26 mouse cellular contexts compared by ENCODE assay signal in the genomic region with DNA sequence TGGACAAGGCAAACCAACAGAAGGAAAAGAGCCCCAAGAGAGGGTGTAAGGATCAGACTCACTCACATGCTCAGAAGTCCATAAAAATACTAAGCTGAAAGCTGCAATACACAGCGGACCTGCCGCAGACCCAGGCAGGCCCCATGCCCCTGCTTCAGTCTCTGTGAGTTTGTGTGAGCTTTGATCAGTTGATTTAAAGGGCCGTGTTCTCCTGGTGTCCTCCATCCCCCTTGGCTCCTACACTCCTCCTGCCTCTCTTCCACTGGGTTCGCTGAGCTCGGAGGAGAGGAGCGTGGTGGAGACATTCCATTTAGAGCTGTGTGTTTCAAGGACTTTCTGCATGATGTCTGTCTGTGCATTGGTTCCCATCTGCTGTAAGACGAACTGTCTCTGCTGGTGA. TPM values are rescaled to one million over a fixed set of nuclear protein-coding genes. Genes with fewer than 3 reads are reported as not detected.
DNase-seq lines count a peak whose midpoint lies in the region; ATAC-seq and TF ChIP-seq lines count a peak whose summit lies in the region.
"Had no signal": no experiment of that assay in that cellular context is flagged by ENCODE, and none has a peak within 500 bp of the region (broad histone marks: within the 10 kb centered on the region; RNA-seq: fewer than 3 reads in every experiment).

No protein-coding gene starts in this region.

- H3K9me3 ChIP-seq in midbrain, embryonic 11.5 days (ENCODE audit: control insufficient read depth, low read length) = no peaks in the 10 kb centered on the region
- H3K9me3 ChIP-seq in midbrain, embryonic 14.5 days (ENCODE audit: control insufficient read depth, low read length) = no peaks in the 10 kb centered on the region
- H3K9me3 ChIP-seq: G1E; heart, embryonic 13.5 days; hindbrain, embryonic 10.5 days; hindbrain, embryonic 13.5 days; intestine, embryonic 15.5 days had no signal

- intact Hi-C loops in gastrocnemius, adult 2 months (cut with DNase I) = no loop called here

- DNase-seq in gastrocnemius, adult 2 months = no peak
- DNase-seq in gastrocnemius, postnatal 25 days = no peak
- no peak for DNase-seq in layer of hippocampus, adult 2 months (ENCODE audit: low spot score in 2 of 2)
- DNase-seq in layer of hippocampus, adult 9-10 months (ENCODE audit: low spot score) = no peak
- DNase-seq in midbrain, embryonic 11.5 days (ENCODE audit: low spot score, missing footprints) = peak; percentile 51
- no peak for DNase-seq in midbrain, embryonic 14.5 days
- DNase-seq: adrenal gland, postnatal 10 days; adrenal gland, postnatal 36 days; B cell, adult 2 months; cerebellum, adult 2 months; cerebellum, adult 9-11 months; cerebellum, postnatal 25 days; forebrain, postnatal 0 days; gastrocnemius, postnatal 36 days; heart, adult 18-20 months; heart, postnatal 14 days had no signal

- H3K4me1 ChIP-seq in midbrain, embryonic 11.5 days (ENCODE audit: control insufficient read depth, insufficient read depth, low read length) = no peaks in the 10 kb centered on the region
- H3K4me1 ChIP-seq in midbrain, embryonic 14.5 days (ENCODE audit: control insufficient read depth, insufficient read depth, low read length) = no peaks in the 10 kb centered on the region
- H3K4me1 ChIP-seq: heart, embryonic 13.5 days; hindbrain, embryonic 13.5 days; intestine, embryonic 15.5 days had no signal

- no peak overlapping the region for H3K4me2 ChIP-seq in midbrain, embryonic 11.5 days
- H3K4me2 ChIP-seq in midbrain, embryonic 14.5 days (ENCODE audit: low read length) = no peak overlapping the region
- H3K4me2 ChIP-seq: heart, embryonic 13.5 days; hindbrain, embryonic 13.5 days; intestine, embryonic 15.5 days had no signal

- no peaks in the 10 kb centered on the region for H3K27me3 ChIP-seq in midbrain, embryonic 11.5 days (ENCODE audit: control insufficient read depth, insufficient read depth, low read length)
- H3K27me3 ChIP-seq in midbrain, embryonic 14.5 days (ENCODE audit: control insufficient read depth, insufficient read depth, low read length) = no peaks in the 10 kb centered on the region
- H3K27me3 ChIP-seq: hindbrain, embryonic 13.5 days; intestine, embryonic 15.5 days; Patski had no signal

- no peak overlapping the region for H3K9ac ChIP-seq in midbrain, embryonic 11.5 days (ENCODE audit: low read length)
- H3K9ac ChIP-seq in midbrain, embryonic 14.5 days (replicated peaks; ENCODE audit: low read length) = no peak overlapping the region
- H3K9ac ChIP-seq: forebrain, postnatal 0 days; heart, embryonic 13.5 days; hindbrain, embryonic 13.5 days; intestine, embryonic 15.5 days had no signal

- H3K36me3 ChIP-seq in midbrain, embryonic 11.5 days (ENCODE audit: control insufficient read depth, insufficient read depth, low read length) = no peaks in the 10 kb centered on the region
- no peaks in the 10 kb centered on the region for H3K36me3 ChIP-seq in midbrain, embryonic 14.5 days (ENCODE audit: control insufficient read depth, insufficient read depth, low read length)
- H3K36me3 ChIP-seq: G1E; heart, embryonic 13.5 days; hindbrain, embryonic 13.5 days; intestine, embryonic 15.5 days had no signal

- H3K27ac ChIP-seq in gastrocnemius, adult 2 months = peak overlapping the region; percentile 61
- peak overlapping the region; percentile 55; the same call in 1 of the 2 replicates for H3K27ac ChIP-seq in layer of hippocampus, adult 2 months
- no peak overlapping the region for H3K27ac ChIP-seq in midbrain, embryonic 11.5 days (ENCODE audit: low read depth, low read length)
- H3K27ac ChIP-seq in midbrain, embryonic 14.5 days (replicated peaks; ENCODE audit: low read depth, low read length) = no peak overlapping the region
- H3K27ac ChIP-seq: hindbrain, embryonic 10.5 days; hindbrain, embryonic 13.5 days; intestine, embryonic 15.5 days had no signal

- no peak for TF ChIP-seq CTCF in gastrocnemius, adult 2 months (IDR thresholded peaks at IDR 0.05)
- TF ChIP-seq CTCF in layer of hippocampus, adult 2 months (conservative IDR thresholded peaks at IDR 0.05) = no peak

- no peak overlapping the region for H3K4me3 ChIP-seq in gastrocnemius, adult 2 months
- H3K4me3 ChIP-seq in layer of hippocampus, adult 2 months = no peak overlapping the region
- no peak overlapping the region for H3K4me3 ChIP-seq in midbrain, embryonic 11.5 days (ENCODE audit: low read depth, low read length)
- H3K4me3 ChIP-seq in midbrain, embryonic 14.5 days (replicated peaks; ENCODE audit: low read depth, low read length) = no peak overlapping the region
- H3K4me3 ChIP-seq: heart, embryonic 13.5 days; hindbrain, embryonic 10.5 days; hindbrain, embryonic 13.5 days; intestine, embryonic 15.5 days had no signal

- 87% methylated on average over 7 of the region's 7 CpGs for WGBS in midbrain, embryonic 11.5 days
- 94% methylated on average over 7 of the region's 7 CpGs for WGBS in midbrain, embryonic 14.5 days

- ATAC-seq in midbrain, embryonic 11.5 days (ENCODE audit: low FRiP score) = no peak
- ATAC-seq in midbrain, embryonic 14.5 days (ENCODE audit: low FRiP score, low TSS enrichment) = no peak
- no peak for ATAC-seq in granulocyte monocyte progenitor cell, adult 5-6 weeks (replicated peaks; ENCODE audit: poor library complexity, severe bottlenecking)
- ATAC-seq: forebrain, embryonic 14.5 days; forebrain, postnatal 0 days; hindbrain, embryonic 16.5 days; intestine, embryonic 15.5 days; Patski had no signal

RNA-seq across cellular contexts. Expression of a gene that starts 48.4 kb away (rescaled TPM):
- total RNA-seq in gastrocnemius, adult 2 months (2021) = 1 to 10 TPM; 2.7 to 3.8 TPM
- total RNA-seq in gastrocnemius, postnatal 25 days (2021) = 1 to 10 TPM; 1.8 to 2.3 TPM
- 10 to 100 TPM; 13.0 to 14.5 TPM for total RNA-seq in layer of hippocampus, adult 2 months (2021)
- polyA plus RNA-seq in midbrain, embryonic 11.5 days (2014; fragmentation: Nextera tagmentation; extraction: Ambion mirVana) = 20.0 and 24.2 TPM in 2 replicates
- 9.8 and 14.6 TPM in 2 replicates for polyA plus RNA-seq in midbrain, embryonic 14.5 days (2014; fragmentation: Nextera tagmentation; extraction: Ambion mirVana)
- total RNA-seq in granulocyte monocyte progenitor cell, adult 5-6 weeks (2014; fragmentation: Nextera tagmentation) = 0.99 and 3.3 TPM in 2 replicates
- total RNA-seq in granulocyte monocyte progenitor cell, adult 5-6 weeks (2017) = 2.4 and 3.1 TPM in 2 replicates
- total RNA-seq: CH12.LX had no signal
- polyA plus RNA-seq: G1E had no signal

Comparison
In these comparisons a context has a peak if more than half of its experiments do, and no peak if none do; other contexts are left out.
1. H3K27ac ChIP-seq: peak in gastrocnemius, adult 2 months (single experiment) and layer of hippocampus, adult 2 months (single experiment); none in midbrain, embryonic 11.5 days (single experiment) and midbrain, embryonic 14.5 days (single experiment).